Mouse (Mus musculus): ENCODE data around the gene Xxylt1. TPM values are rescaled to one million over a fixed set of nuclear protein-coding genes. Genes with fewer than 3 reads are reported as not detected.

Gene Xxylt1
- total and polyA plus RNA-seq, 3 experiments: 21.5 to 45.7 (median 35.1) TPM

DNA sequence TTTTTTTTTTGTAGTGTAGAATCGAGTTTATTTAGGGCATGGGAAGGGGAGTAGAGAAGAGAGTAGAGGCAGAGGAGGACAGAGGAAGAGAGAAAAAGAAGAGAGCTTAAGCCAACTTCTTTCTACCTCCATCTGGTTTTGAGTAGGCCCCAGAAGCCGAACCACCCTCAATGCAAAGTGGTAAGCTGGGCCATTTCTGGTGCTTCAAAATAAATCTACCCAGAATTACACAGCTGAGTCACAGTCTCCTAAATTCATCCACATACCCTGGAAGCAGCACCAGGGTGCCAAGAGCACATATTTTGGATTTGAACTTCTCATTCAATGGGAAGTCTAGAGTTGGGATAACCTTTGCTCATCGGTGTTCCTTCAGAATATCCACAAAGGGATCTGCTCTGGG is 152.1 kb downstream of the Xxylt1 start:
- Histone ChIP-seq H3K27me3 (replicated peaks) (no peaks in the 10 kb centered on the region), H3K4me2 (ENCODE audit: insufficient read depth, low read depth, poor library complexity, severe bottlenecking) (no peak overlapping the region), H3K9ac (ENCODE audit: insufficient read depth, low read depth) (no peak overlapping the region), H3K4me1 (ENCODE audit: control insufficient read depth in 1 of 2, insufficient read depth in 2 of 2) (peaks cover 10 to 24% of the 10 kb centered on the region in 2 experiments), H3K4me3 (replicated peaks in 1 of 3; ENCODE audit: low read depth in 2 of 3, low read length in 2 of 3, poor library complexity in 1 of 3) (no peak overlapping the region), H3K36me3 (replicated peaks in 1 of 2; ENCODE audit: control insufficient read depth in 1 of 2, insufficient read depth in 1 of 2, low read length in 1 of 2) (peaks cover 0 to 24% of the 10 kb centered on the region in 2 experiments), H3K9me3 (replicated peaks; ENCODE audit: low read length) (peaks cover 12% of the 10 kb centered on the region), H3K79me2 (replicated peaks; ENCODE audit: control insufficient read depth, extremely low read depth, insufficient read depth, poor library complexity, severe bottlenecking) (no peaks in the 10 kb centered on the region), H3K27ac (ENCODE audit: insufficient read depth, low read depth) (no peak overlapping the region)
- in situ Hi-C loops (cut with MboI; ENCODE audit: low pct_ligation_motif_present, low pct_unique_long_range_greater_than_20kb, low sequenced_read_pairs): loop anchor here (5.0 kb wide), 1 partner anchor 47 kb away; no protein-coding TSS in a partner anchor
- no peak for TF ChIP-seq USF2 (conservative IDR thresholded peaks at IDR 0.05; ENCODE audit: low read depth, low read length)
- no peak for TF ChIP-seq EP300 (IDR thresholded peaks at IDR 0.05; ENCODE audit: low read length)
- no peak for TF ChIP-seq MAZ (IDR thresholded peaks at IDR 0.05; ENCODE audit: low read depth, low read length)
- no peak for TF ChIP-seq TCF12 (IDR thresholded peaks at IDR 0.05; ENCODE audit: low read depth, low read length)
- dilution Hi-C loops (cut with MboI; ENCODE audit: extremely low pct_ligation_motif_present, extremely low pct_unique_long_range_greater_than_20kb, low sequenced_read_pairs): no loop called here
- DNase-seq (ENCODE audit: extremely low read depth): no peak

DNA sequence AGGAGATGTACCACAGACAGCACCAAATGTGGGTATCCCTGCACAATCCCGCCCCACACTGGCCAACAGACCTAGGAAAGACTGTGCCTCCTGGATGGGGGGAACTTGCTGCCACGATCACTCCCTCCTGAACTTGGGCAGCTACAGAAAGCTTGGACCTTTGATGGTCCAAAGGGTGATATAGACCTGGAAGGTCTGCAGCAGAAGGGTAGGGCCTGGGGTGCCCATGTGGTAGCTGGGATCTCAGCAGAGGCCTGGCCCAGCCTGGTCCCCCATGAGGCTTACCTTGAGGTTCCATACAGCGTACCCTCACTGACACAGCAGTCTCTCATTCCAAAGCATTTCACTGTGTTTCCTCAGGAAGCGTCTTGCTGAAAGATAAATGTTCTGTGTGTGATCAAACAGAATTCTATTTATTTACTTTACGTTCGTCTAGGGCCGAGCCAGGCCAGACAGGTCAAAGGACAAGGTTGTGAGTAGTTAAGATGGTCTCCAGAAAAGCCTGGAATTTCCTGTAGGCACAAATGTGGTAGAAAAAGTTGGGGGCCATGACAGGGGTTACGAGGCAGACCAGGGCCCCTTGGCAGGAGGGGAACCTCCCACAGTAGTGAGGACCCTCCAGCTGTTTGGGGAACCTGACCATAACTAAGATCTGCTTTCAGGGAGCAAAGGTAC is 153.0 kb downstream of the Xxylt1 start:
- in situ Hi-C loops (cut with MboI; ENCODE audit: low pct_ligation_motif_present, low pct_unique_long_range_greater_than_20kb, low sequenced_read_pairs): loop anchor here (5.0 kb wide), 1 partner anchor 46 kb away; no protein-coding TSS in a partner anchor
- H3K9me3 ChIP-seq (replicated peaks; ENCODE audit: low read length): peaks cover 12% of the 10 kb centered on the region
- no peak for DNase-seq (ENCODE audit: extremely low read depth)

DNA sequence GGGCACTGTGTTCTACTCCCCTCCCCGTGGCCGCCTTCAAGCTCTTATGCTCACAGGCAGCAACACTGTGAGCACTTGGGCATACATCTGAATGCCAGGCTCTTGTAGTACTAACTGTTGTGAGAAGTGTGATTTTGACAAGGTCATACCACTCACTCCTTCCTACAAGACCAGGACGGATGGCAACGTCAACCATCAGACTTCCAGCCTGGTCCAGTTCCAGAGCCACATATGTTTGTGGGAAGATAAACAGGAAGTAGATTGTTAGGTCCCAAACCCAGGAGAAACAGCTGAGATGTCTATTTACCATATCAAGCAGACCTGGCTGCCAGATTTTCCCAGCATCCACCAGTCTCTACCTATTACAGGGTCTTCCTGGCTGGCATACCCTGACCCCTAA is 155.7 kb downstream of the Xxylt1 start:
- in situ Hi-C loops (cut with MboI; ENCODE audit: low pct_ligation_motif_present, low pct_unique_long_range_greater_than_20kb, low sequenced_read_pairs) (loop anchor here (5.0 kb wide), 1 partner anchor 43 kb away; no protein-coding TSS in a partner anchor), dilution Hi-C loops (cut with MboI; ENCODE audit: extremely low pct_ligation_motif_present, extremely low pct_unique_long_range_greater_than_20kb, low sequenced_read_pairs) (no loop called here)
- Histone ChIP-seq H3K27ac (ENCODE audit: insufficient read depth, low read depth) (no peak overlapping the region), H3K4me1 (ENCODE audit: control insufficient read depth in 1 of 2, insufficient read depth in 2 of 2) (peaks cover 8 to 27% of the 10 kb centered on the region in 2 experiments), H3K4me2 (ENCODE audit: insufficient read depth, low read depth, poor library complexity, severe bottlenecking) (no peak overlapping the region), H3K27me3 (replicated peaks) (no peaks in the 10 kb centered on the region), H3K36me3 (replicated peaks in 1 of 2; ENCODE audit: control insufficient read depth in 1 of 2, insufficient read depth in 1 of 2, low read length in 1 of 2) (peaks cover 0 to 9% of the 10 kb centered on the region in 2 experiments), H3K9ac (ENCODE audit: insufficient read depth, low read depth) (no peak overlapping the region), H3K79me2 (replicated peaks; ENCODE audit: control insufficient read depth, extremely low read depth, insufficient read depth, poor library complexity, severe bottlenecking) (no peaks in the 10 kb centered on the region), H3K4me3 (replicated peaks in 1 of 3; ENCODE audit: low read depth in 2 of 3, low read length in 2 of 3, poor library complexity in 1 of 3) (no peak overlapping the region), H3K9me3 (replicated peaks; ENCODE audit: low read length) (peaks cover 16% of the 10 kb centered on the region)
- no peak for DNase-seq (ENCODE audit: extremely low read depth)
- TF ChIP-seq MAX (IDR thresholded peaks at IDR 0.05; ENCODE audit: low read length) (no peak), ETS1 (conservative IDR thresholded peaks at IDR 0.05; ENCODE audit: low read depth, low read length) (no peak), SMC3 (IDR thresholded peaks at IDR 0.05; ENCODE audit: low read depth, low read length) (no peak), USF2 (conservative IDR thresholded peaks at IDR 0.05; ENCODE audit: low read depth, low read length) (no peak), ZMIZ1 (IDR thresholded peaks at IDR 0.05; ENCODE audit: low read depth, low read length) (no peak)

More for the DNA sequence above, 153.0 kb downstream of the Xxylt1 start:
- dilution Hi-C loops (cut with MboI; ENCODE audit: extremely low pct_ligation_motif_present, extremely low pct_unique_long_range_greater_than_20kb, low sequenced_read_pairs): no loop called here
- peaks cover 0 to 22% of the 10 kb centered on the region in 2 experiments for H3K36me3 ChIP-seq (replicated peaks in 1 of 2; ENCODE audit: control insufficient read depth in 1 of 2, insufficient read depth in 1 of 2, low read length in 1 of 2)
- no peak overlapping the region for H3K9ac ChIP-seq (ENCODE audit: insufficient read depth, low read depth)
- no peaks in the 10 kb centered on the region for H3K27me3 ChIP-seq (replicated peaks)
- no peak overlapping the region for H3K4me2 ChIP-seq (ENCODE audit: insufficient read depth, low read depth, poor library complexity, severe bottlenecking)
- H3K4me1 ChIP-seq (ENCODE audit: control insufficient read depth in 1 of 2, insufficient read depth in 2 of 2): peaks cover 2 to 15% of the 10 kb centered on the region in 2 experiments; a peak in 2 of 4 replicates
- H3K4me3 ChIP-seq (replicated peaks in 1 of 3; ENCODE audit: low read depth in 2 of 3, low read length in 2 of 3, poor library complexity in 1 of 3): no peak overlapping the region
- no peak for TF ChIP-seq POLR2AphosphoS2 (IDR thresholded peaks at IDR 0.05; ENCODE audit: low read depth, low read length)
- TF ChIP-seq KAT2A (IDR thresholded peaks at IDR 0.05; ENCODE audit: insufficient replicate concordance, low read length): no peak
- no peak for TF ChIP-seq ZKSCAN1 (IDR thresholded peaks at IDR 0.05; ENCODE audit: borderline replicate concordance, low read depth, low read length)
- no peak for TF ChIP-seq UBTF (IDR thresholded peaks at IDR 0.05; ENCODE audit: low read depth, low read length)
- H3K79me2 ChIP-seq (replicated peaks; ENCODE audit: control insufficient read depth, extremely low read depth, insufficient read depth, poor library complexity, severe bottlenecking): no peaks in the 10 kb centered on the region
- H3K27ac ChIP-seq (ENCODE audit: insufficient read depth, low read depth): no peak overlapping the region
